Mouse (Mus musculus) brain, embryonic 14.5 days (tissue): ENCODE measurements at regions not wholly inside any gene's neighbourhood (a gene's known extent, or its start where the extent isn't known, plus 50 kb on each side); places are given as distances from the start of the nearest gene placed in this dataset.

Source experiments
- CTCF ChIP-seq: fragments of 200-500 bp; IDR thresholded peaks from 2 replicates; pipeline ENCODE4 v1.5.1; 2012; ENCODE audit warnings: inconsistent platforms, mild to moderate bottlenecking, moderate library complexity, borderline replicate concordance; ENCODE audit not compliant: insufficient read depth, insufficient read length; ENCODE audit errors: extremely low read depth
- POLR2A ChIP-seq: fragments of 200-500 bp; IDR thresholded peaks from 2 replicates; pipeline ENCODE4 v1.6.1; 2012; ENCODE audit warnings: mild to moderate bottlenecking, inconsistent platforms, borderline replicate concordance; ENCODE audit not compliant: poor library complexity, insufficient read depth, insufficient read length, severe bottlenecking; ENCODE audit errors: extremely low read depth

- TF ChIP-seq POLR2A: no peak
- TF ChIP-seq CTCF: no peak
These were observed 272.6 kb downstream of the Jrkl start for GRCm38 (mm10) chr9:12973022-12973421.
